Mouse (Mus musculus): ENCODE data around the gene Fam122a. TPM values are rescaled to one million over a fixed set of nuclear protein-coding genes. Genes with fewer than 3 reads are reported as not detected.
A peak's percentile ranks its signal among the peaks of the same experiment; 100 is the strongest.

The Fam122a gene
- polyA plus RNA-seq (2016; fragmentation: Nextera tagmentation; extraction: Ambion mirVana) = 44.5 and 50.9 TPM in 2 replicates

- H3K4me1 ChIP-seq = peaks cover 28% of the 10 kb centered on the region
- H3K36me3 ChIP-seq = peaks cover 7% of the 10 kb centered on the region; the same call in 1 of the 2 replicates
- under 1% methylated on average over 92 of the region's 92 CpGs for whole genome bisulfite sequencing
- peak within 1 kb of the TSS; percentile 96 for H3K27ac ChIP-seq
- no peaks in the 10 kb centered on the region for H3K27me3 ChIP-seq (ENCODE audit: insufficient read depth, poor library complexity, severe bottlenecking)
- peak; percentile 95 for DNase-seq (ENCODE audit: low spot score)
- H3K9me3 ChIP-seq = no peaks in the 10 kb centered on the region
- H3K4me3 ChIP-seq = peak within 1 kb of the TSS; percentile 90
Measured at GRCm38 (mm10) chr19:24476929-24477882, at the start of gene Fam122a. Gene Fam122a, minus strand, starts transcription at chr19:24477356.

- H3K27ac ChIP-seq = peak overlapping the region; percentile 62; the same call in 1 of the 2 replicates
- peak; percentile 67 for DNase-seq (ENCODE audit: low spot score)
- H3K9me3 ChIP-seq = no peaks in the 10 kb centered on the region
- WGBS = 80% methylated on average over 15 of the region's 15 CpGs
- no peaks in the 10 kb centered on the region for H3K27me3 ChIP-seq (ENCODE audit: insufficient read depth, poor library complexity, severe bottlenecking)
- H3K4me3 ChIP-seq = no peak overlapping the region
- no peaks in the 10 kb centered on the region for H3K36me3 ChIP-seq
- H3K4me1 ChIP-seq = peaks cover 57% of the 10 kb centered on the region
Measured at GRCm38 (mm10) chr19:24523476-24524313, 46.5 kb upstream of the Fam122a start.

GRCm38 (mm10) chr19:24521997-24522396 is 44.8 kb upstream of the Fam122a start:
- WGBS = 68% methylated on average over 7 of the region's 7 CpGs
- H3K4me1 ChIP-seq = peaks cover 53% of the 10 kb centered on the region
- no peak overlapping the region for H3K27ac ChIP-seq
- H3K36me3 ChIP-seq = no peaks in the 10 kb centered on the region
- H3K9me3 ChIP-seq = no peaks in the 10 kb centered on the region
- no peak overlapping the region for H3K4me3 ChIP-seq
- H3K27me3 ChIP-seq (ENCODE audit: insufficient read depth, poor library complexity, severe bottlenecking) = no peaks in the 10 kb centered on the region
- peak; percentile 30 for DNase-seq (ENCODE audit: low spot score)

- peaks cover 50% of the 10 kb centered on the region for H3K4me1 ChIP-seq
- H3K9me3 ChIP-seq = no peaks in the 10 kb centered on the region
- H3K36me3 ChIP-seq = no peaks in the 10 kb centered on the region
- 74% methylated on average over 9 of the region's 9 CpGs for WGBS
- H3K27ac ChIP-seq = 0 out of 2 replicates have a peak overlapping the region, but pooled peaks have one; percentile 37
- H3K27me3 ChIP-seq (ENCODE audit: insufficient read depth, poor library complexity, severe bottlenecking) = no peaks in the 10 kb centered on the region
- DNase-seq (ENCODE audit: low spot score) = peak; percentile 59
- H3K4me3 ChIP-seq = no peak overlapping the region
Measured at GRCm38 (mm10) chr19:24521146-24521545, 44.0 kb upstream of the Fam122a start.

- Histone ChIP-seq H3K4me1 (peaks cover 56% of the 10 kb centered on the region), H3K27ac (no peak overlapping the region; the same call in 1 of the 2 replicates), H3K27me3 (ENCODE audit: insufficient read depth, poor library complexity, severe bottlenecking) (no peaks in the 10 kb centered on the region), H3K9me3 (no peaks in the 10 kb centered on the region), H3K4me3 (no peak overlapping the region), H3K36me3 (no peaks in the 10 kb centered on the region)
- peak; percentile 50 for DNase-seq (ENCODE audit: low spot score)
- WGBS = 68% methylated on average over 6 of the region's 6 CpGs
Measured at GRCm38 (mm10) chr19:24519732-24520409, 42.7 kb upstream of the Fam122a start.

- Histone ChIP-seq H3K4me3 (no peak overlapping the region), H3K4me1 (peaks cover 55% of the 10 kb centered on the region), H3K36me3 (no peaks in the 10 kb centered on the region), H3K27ac (no peak overlapping the region), H3K27me3 (ENCODE audit: insufficient read depth, poor library complexity, severe bottlenecking) (no peaks in the 10 kb centered on the region), H3K9me3 (no peaks in the 10 kb centered on the region)
- peak; percentile 48 for DNase-seq (ENCODE audit: low spot score)
Measured at GRCm38 (mm10) chr19:24518384-24518783, 41.2 kb upstream of the Fam122a start.

GRCm38 (mm10) chr19:24517057-24517456 is 39.9 kb upstream of the Fam122a start:
- Histone ChIP-seq H3K4me1 (peaks cover 67% of the 10 kb centered on the region), H3K4me3 (no peak overlapping the region), H3K9me3 (no peaks in the 10 kb centered on the region), H3K27me3 (ENCODE audit: insufficient read depth, poor library complexity, severe bottlenecking) (no peaks in the 10 kb centered on the region), H3K36me3 (no peaks in the 10 kb centered on the region), H3K27ac (peak overlapping the region; percentile 57)
- WGBS = 25% methylated on average over 7 of the region's 7 CpGs
- peak; percentile 74 for DNase-seq (ENCODE audit: low spot score)

GRCm38 (mm10) chr19:24515941-24516340 is 38.8 kb upstream of the Fam122a start:
- Histone ChIP-seq H3K27ac (no peak overlapping the region; the same call in 1 of the 2 replicates), H3K9me3 (no peaks in the 10 kb centered on the region), H3K4me1 (peaks cover 78% of the 10 kb centered on the region), H3K27me3 (ENCODE audit: insufficient read depth, poor library complexity, severe bottlenecking) (no peaks in the 10 kb centered on the region), H3K36me3 (no peaks in the 10 kb centered on the region), H3K4me3 (no peak overlapping the region)
- peak; percentile 58 for DNase-seq (ENCODE audit: low spot score)
- 83% methylated on average over 3 of the region's 3 CpGs for WGBS

- 80% methylated on average over 15 of the region's 15 CpGs for WGBS
- Histone ChIP-seq H3K36me3 (no peaks in the 10 kb centered on the region), H3K9me3 (no peaks in the 10 kb centered on the region), H3K4me3 (no peak overlapping the region), H3K27ac (no peak overlapping the region; the same call in 1 of the 2 replicates), H3K4me1 (peaks cover 70% of the 10 kb centered on the region), H3K27me3 (ENCODE audit: insufficient read depth, poor library complexity, severe bottlenecking) (no peaks in the 10 kb centered on the region)
- peak; percentile 59 for DNase-seq (ENCODE audit: low spot score)
Measured at GRCm38 (mm10) chr19:24514661-24515642, 37.8 kb upstream of the Fam122a start.

GRCm38 (mm10) chr19:24513105-24513843 is 36.1 kb upstream of the Fam122a start:
- Histone ChIP-seq H3K36me3 (no peaks in the 10 kb centered on the region), H3K27me3 (ENCODE audit: insufficient read depth, poor library complexity, severe bottlenecking) (no peaks in the 10 kb centered on the region), H3K9me3 (no peaks in the 10 kb centered on the region), H3K4me3 (peak overlapping the region; percentile 22), H3K27ac (peak overlapping the region; percentile 70), H3K4me1 (peaks cover 72% of the 10 kb centered on the region)
- peak; percentile 90 for DNase-seq (ENCODE audit: low spot score)
- 29% methylated on average over 20 of the region's 20 CpGs for WGBS

- no peaks in the 10 kb centered on the region for H3K36me3 ChIP-seq
- H3K9me3 ChIP-seq = no peaks in the 10 kb centered on the region
- 70% methylated on average over 7 of the region's 7 CpGs for WGBS
- peak; percentile 57 for DNase-seq (ENCODE audit: low spot score)
- peak overlapping the region; percentile 69; the same call in 1 of the 2 replicates for H3K27ac ChIP-seq
- H3K4me3 ChIP-seq = no peak overlapping the region
- peaks cover 66% of the 10 kb centered on the region for H3K4me1 ChIP-seq
- H3K27me3 ChIP-seq (ENCODE audit: insufficient read depth, poor library complexity, severe bottlenecking) = no peaks in the 10 kb centered on the region
Measured at GRCm38 (mm10) chr19:24511939-24512338, 34.8 kb upstream of the Fam122a start.

Measured in heart, embryonic 10.5 days (tissue).